Mouse (Mus musculus) liver, embryonic 11.5 days (tissue): ENCODE data around the gene D130052B06Rik. TPM values are rescaled to one million over a fixed set of nuclear protein-coding genes. Genes with fewer than 3 reads are reported as not detected.
A peak's percentile ranks its signal among the peaks of the same experiment; 100 is the strongest.

Experiments used
- ATAC-seq: fragments of 200-750 bp; cut with Nextera tagmentation; replicated peaks from 2 replicates; pipeline ENCODE4 v1.8.0; 2017; ENCODE audit warnings: moderate number of reproducible peaks, mild to moderate bottlenecking, moderate TSS enrichment, moderate library complexity; ENCODE audit not compliant: low FRiP score
- DNase-seq: peaks from one replicate; pipeline ENCODE4 v3.0.0-alpha.2; 2017; ENCODE audit warnings: low spot score
- H3K27ac ChIP-seq: fragments of 300-500 bp; sonication (generic); 2 replicates; pipeline ENCODE4 v1.5.1; 2014; ENCODE audit warnings: mild to moderate bottlenecking, low read depth, low read length, control low read depth
- H3K27me3 ChIP-seq: fragments of 300-500 bp; sonication (generic); replicated peaks from 2 replicates; pipeline ENCODE4 v1.6.1; 2014; ENCODE audit warnings: low read length, mixed read lengths; ENCODE audit not compliant: control insufficient read depth, insufficient read depth
- H3K36me3 ChIP-seq: fragments of 300-500 bp; sonication (generic); 2 replicates; pipeline ENCODE4 v1.6.1; 2014; ENCODE audit warnings: mild to moderate bottlenecking, low read length, moderate library complexity, mixed read lengths; ENCODE audit not compliant: control insufficient read depth, insufficient read depth
- H3K4me1 ChIP-seq: fragments of 300-500 bp; sonication (generic); replicated peaks from 2 replicates; pipeline ENCODE4 v1.6.1; 2014; ENCODE audit warnings: low read length, mixed read lengths; ENCODE audit not compliant: control insufficient read depth, insufficient read depth
- H3K4me2 ChIP-seq: fragments of 300-500 bp; sonication (generic); 2 replicates; pipeline ENCODE4 v1.6.1; 2014; ENCODE audit warnings: mild to moderate bottlenecking, control low read depth, moderate library complexity
- H3K4me3 ChIP-seq: fragments of 300-500 bp; sonication (generic); 2 replicates; pipeline ENCODE4 v1.5.1; 2014; ENCODE audit warnings: low read depth, low read length, control low read depth
- H3K9ac ChIP-seq: fragments of 300-500 bp; sonication (generic); 2 replicates; pipeline ENCODE4 v1.6.1; 2014; ENCODE audit warnings: low read depth, low read length, control low read depth
- H3K9me3 ChIP-seq: fragments of 300-500 bp; sonication (generic); 2 replicates; pipeline ENCODE4 v1.6.1; 2016; ENCODE audit warnings: low read length, inconsistent platforms, mixed read lengths; ENCODE audit not compliant: control insufficient read depth
- WGBS: fragments of 180-500 bp; shearing (Covaris S2); extraction: QIAGEN DNeasy Blood & Tissue Kit; methylation state at CpG from one replicate; pipeline ENCODE4 v1.1.7; 2014; 5-methylcytosine and 5-hydroxymethylcytosine counted together
- polyA plus RNA-seq: library from polyadenylated mRNA; unstranded; fragments of >200 nt; fragmentation: Nextera tagmentation; extraction: Ambion mirVana; gene quantifications from 2 replicates; pipeline ENCODE4 v1.2.1, GENCODE M21; 2014

The D130052B06Rik gene
- polyA plus RNA-seq, 1 experiment from 2014 or later, result not detected

- Histone ChIP-seq H3K4me2 (no peak overlapping the region), H3K9me3 (no peaks in the 10 kb centered on the region), H3K4me1 (no peaks in the 10 kb centered on the region), H3K4me3 (no peak overlapping the region), H3K9ac (no peak overlapping the region), H3K36me3 (no peaks in the 10 kb centered on the region), H3K27me3 (no peaks in the 10 kb centered on the region), H3K27ac (no peak overlapping the region)
- DNase-seq (no peak), ATAC-seq (no peak)
- WGBS, result 81% methylated on average over 3 of the region's 3 CpGs
These were observed 8.3 kb upstream of the D130052B06Rik start for GRCm38 (mm10) chr11:33590771-33591170.

- ATAC-seq, result no peak
- H3K27ac ChIP-seq, result no peak overlapping the region
- WGBS, result 74% methylated on average over 4 of the region's 4 CpGs
- H3K9me3 ChIP-seq, result no peaks in the 10 kb centered on the region
- no peaks in the 10 kb centered on the region for H3K27me3 ChIP-seq
- H3K4me1 ChIP-seq, result no peaks in the 10 kb centered on the region
- no peak overlapping the region for H3K4me3 ChIP-seq
- no peak overlapping the region for H3K9ac ChIP-seq
- H3K4me2 ChIP-seq, result no peak overlapping the region
- no peak for DNase-seq
- no peaks in the 10 kb centered on the region for H3K36me3 ChIP-seq
These were observed 6.3 kb upstream of the D130052B06Rik start for GRCm38 (mm10) chr11:33592826-33593225.

- DNase-seq, result no peak
- no peak for ATAC-seq
- Histone ChIP-seq H3K4me2 (no peak overlapping the region), H3K9ac (no peak overlapping the region), H3K4me3 (no peak overlapping the region), H3K27me3 (no peaks in the 10 kb centered on the region), H3K9me3 (no peaks in the 10 kb centered on the region), H3K36me3 (no peaks in the 10 kb centered on the region), H3K4me1 (no peaks in the 10 kb centered on the region), H3K27ac (no peak overlapping the region)
- WGBS, result 65% methylated on average over 4 of the region's 4 CpGs
These were observed 2.4 kb upstream of the D130052B06Rik start for GRCm38 (mm10) chr11:33596655-33597054.

GRCm38 (mm10) chr11:33603174-33603573 is 4.1 kb downstream of the D130052B06Rik start:
- Histone ChIP-seq H3K4me3 (no peak overlapping the region), H3K27ac (no peak overlapping the region), H3K4me1 (no peaks in the 10 kb centered on the region), H3K27me3 (no peaks in the 10 kb centered on the region), H3K9ac (no peak overlapping the region), H3K9me3 (no peaks in the 10 kb centered on the region), H3K4me2 (no peak overlapping the region), H3K36me3 (no peaks in the 10 kb centered on the region)
- 65% methylated on average over 2 of the region's 2 CpGs for WGBS
- no peak for ATAC-seq
- no peak for DNase-seq

GRCm38 (mm10) chr11:33607784-33608183 is 8.7 kb downstream of the D130052B06Rik start:
- H3K9ac ChIP-seq, result no peak overlapping the region
- ATAC-seq (no peak), DNase-seq (no peak)
- no peak overlapping the region for H3K27ac ChIP-seq
- no peak overlapping the region for H3K4me2 ChIP-seq
- no peaks in the 10 kb centered on the region for H3K27me3 ChIP-seq
- no peaks in the 10 kb centered on the region for H3K36me3 ChIP-seq
- WGBS, result 23% methylated on average over 3 of the region's 3 CpGs
- no peaks in the 10 kb centered on the region for H3K9me3 ChIP-seq
- no peak overlapping the region for H3K4me3 ChIP-seq
- no peaks in the 10 kb centered on the region for H3K4me1 ChIP-seq

- Histone ChIP-seq H3K9me3 (no peaks in the 10 kb centered on the region), H3K4me2 (no peak overlapping the region), H3K27ac (no peak overlapping the region), H3K9ac (no peak overlapping the region), H3K4me1 (no peaks in the 10 kb centered on the region), H3K36me3 (no peaks in the 10 kb centered on the region), H3K4me3 (no peak overlapping the region), H3K27me3 (no peaks in the 10 kb centered on the region)
- WGBS, result 7% methylated on average over 15 of the region's 15 CpGs
- ATAC-seq (no peak), DNase-seq (peak; percentile 49)
These were observed 15.1 kb downstream of the D130052B06Rik start for GRCm38 (mm10) chr11:33614218-33614617.

- ATAC-seq (no peak), DNase-seq (no peak)
- Histone ChIP-seq H3K4me1 (no peaks in the 10 kb centered on the region), H3K27ac (no peak overlapping the region), H3K9ac (no peak overlapping the region), H3K36me3 (no peaks in the 10 kb centered on the region), H3K4me2 (no peak overlapping the region), H3K9me3 (no peaks in the 10 kb centered on the region), H3K27me3 (no peaks in the 10 kb centered on the region), H3K4me3 (no peak overlapping the region)
- 77% methylated on average over 4 of the region's 4 CpGs for WGBS
These were observed 28.1 kb downstream of the D130052B06Rik start for GRCm38 (mm10) chr11:33627136-33627742.

GRCm38 (mm10) chr11:33637107-33637506 is 38.0 kb downstream of the D130052B06Rik start:
- 58% methylated on average over 2 of the region's 2 CpGs for WGBS
- no peak for DNase-seq
- ATAC-seq, result no peak
- Histone ChIP-seq H3K4me2 (no peak overlapping the region), H3K27ac (no peak overlapping the region), H3K9me3 (no peaks in the 10 kb centered on the region), H3K4me1 (no peaks in the 10 kb centered on the region), H3K27me3 (no peaks in the 10 kb centered on the region), H3K9ac (no peak overlapping the region), H3K36me3 (no peaks in the 10 kb centered on the region), H3K4me3 (no peak overlapping the region)

GRCm38 (mm10) chr11:33649358-33649757 is 50.3 kb downstream of the D130052B06Rik start:
- H3K36me3 ChIP-seq, result no peaks in the 10 kb centered on the region
- H3K4me1 ChIP-seq, result no peaks in the 10 kb centered on the region
- H3K27me3 ChIP-seq, result no peaks in the 10 kb centered on the region
- H3K9me3 ChIP-seq, result no peaks in the 10 kb centered on the region
- H3K4me2 ChIP-seq, result no peak overlapping the region
- ATAC-seq (no peak), DNase-seq (no peak)
- H3K27ac ChIP-seq, result no peak overlapping the region
- H3K4me3 ChIP-seq, result no peak overlapping the region
- no peak overlapping the region for H3K9ac ChIP-seq
- 70% methylated on average over 2 of the region's 2 CpGs for whole genome bisulfite sequencing
